Mouse (Mus musculus) heart, embryonic 14.5 days (tissue): Measurements from ENCODE around the gene Dbh. TPM values are rescaled to one million over a fixed set of nuclear protein-coding genes. Genes with fewer than 3 reads are reported as not detected.

Experiments
- ATAC-seq: fragments of 200-750 bp; cut with Nextera tagmentation; 2 replicates; pipeline ENCODE4 v1.8.0; 2017; ENCODE audit warnings: low read depth, moderate TSS enrichment; ENCODE audit not compliant: insufficient number of reproducible peaks, insufficient read depth, low FRiP score
- H3K27ac ChIP-seq, 2 experiments: fragments of 200-500 bp in 1 of 2; fragments of 300-500 bp in 1 of 2; sonication (generic) in 1 of 2; replicated peaks in 1 of 2; 2 replicates each; pipeline ENCODE4 v1.5.1; 2012 to 2014; ENCODE audit warnings: low read depth in 2 of 2, low read length in 2 of 2, control low read depth in 1 of 2, mild to moderate bottlenecking in 1 of 2, mixed read lengths in 1 of 2; ENCODE audit not compliant: control insufficient read depth in 1 of 2, insufficient read depth in 1 of 2
- H3K27me3 ChIP-seq: fragments of 300-500 bp; sonication (generic); 2 replicates; pipeline ENCODE4 v1.6.1; 2014; ENCODE audit warnings: mild to moderate bottlenecking, low read length, control low read depth; ENCODE audit not compliant: control insufficient read depth, insufficient read depth
- H3K36me3 ChIP-seq: fragments of 300-500 bp; sonication (generic); 2 replicates; pipeline ENCODE4 v1.6.1; 2014; ENCODE audit warnings: mild to moderate bottlenecking, control low read depth, low read length, mixed read lengths; ENCODE audit not compliant: control insufficient read depth, insufficient read depth
- H3K4me1 ChIP-seq, 2 experiments: fragments of 200-500 bp in 1 of 2; fragments of 300-500 bp in 1 of 2; sonication (generic) in 1 of 2; 2 replicates each; pipeline ENCODE4 v1.6.1; 2012 to 2014; ENCODE audit warnings: low read length in 2 of 2, control low read depth in 1 of 2, mixed read lengths in 1 of 2; ENCODE audit not compliant: control insufficient read depth in 2 of 2, insufficient read depth in 2 of 2
- H3K4me2 ChIP-seq: fragments of 300-500 bp; sonication (generic); 2 replicates; pipeline ENCODE4 v1.6.1; 2014; ENCODE audit warnings: mild to moderate bottlenecking, low read length
- H3K4me3 ChIP-seq, 2 experiments: fragments of 200-500 bp in 1 of 2; fragments of 300-500 bp in 1 of 2; sonication (generic) in 1 of 2; 2 replicates each; pipeline ENCODE4 v1.5.1; 2012 to 2014; ENCODE audit warnings: low read length in 2 of 2, mild to moderate bottlenecking in 2 of 2, control low read depth in 1 of 2, low read depth in 1 of 2, moderate library complexity in 1 of 2; ENCODE audit not compliant: control insufficient read depth in 1 of 2, insufficient read depth in 1 of 2
- H3K9ac ChIP-seq: fragments of 300-500 bp; sonication (generic); 2 replicates; pipeline ENCODE4 v1.6.1; 2014; ENCODE audit warnings: mild to moderate bottlenecking, low read length
- H3K9me3 ChIP-seq: fragments of 300-500 bp; sonication (generic); 2 replicates; pipeline ENCODE4 v1.6.1; 2016; ENCODE audit warnings: low read length, control low read depth; ENCODE audit not compliant: control insufficient read depth
- WGBS: fragments of 180-500 bp; shearing (Covaris S2); extraction: QIAGEN DNeasy Blood & Tissue Kit; methylation state at CpG from one replicate; pipeline ENCODE4 v1.1.7; 2014; 5-methylcytosine and 5-hydroxymethylcytosine counted together
- polyA plus RNA-seq: library from polyadenylated mRNA; unstranded; fragments of >200 nt; fragmentation: Nextera tagmentation; extraction: Ambion mirVana; gene quantifications from 2 replicates; pipeline ENCODE4 v1.2.1, GENCODE M21; 2014

Dbh gene
- 0.55 and 1.8 TPM in 2 replicates for polyA plus RNA-seq

DNA sequence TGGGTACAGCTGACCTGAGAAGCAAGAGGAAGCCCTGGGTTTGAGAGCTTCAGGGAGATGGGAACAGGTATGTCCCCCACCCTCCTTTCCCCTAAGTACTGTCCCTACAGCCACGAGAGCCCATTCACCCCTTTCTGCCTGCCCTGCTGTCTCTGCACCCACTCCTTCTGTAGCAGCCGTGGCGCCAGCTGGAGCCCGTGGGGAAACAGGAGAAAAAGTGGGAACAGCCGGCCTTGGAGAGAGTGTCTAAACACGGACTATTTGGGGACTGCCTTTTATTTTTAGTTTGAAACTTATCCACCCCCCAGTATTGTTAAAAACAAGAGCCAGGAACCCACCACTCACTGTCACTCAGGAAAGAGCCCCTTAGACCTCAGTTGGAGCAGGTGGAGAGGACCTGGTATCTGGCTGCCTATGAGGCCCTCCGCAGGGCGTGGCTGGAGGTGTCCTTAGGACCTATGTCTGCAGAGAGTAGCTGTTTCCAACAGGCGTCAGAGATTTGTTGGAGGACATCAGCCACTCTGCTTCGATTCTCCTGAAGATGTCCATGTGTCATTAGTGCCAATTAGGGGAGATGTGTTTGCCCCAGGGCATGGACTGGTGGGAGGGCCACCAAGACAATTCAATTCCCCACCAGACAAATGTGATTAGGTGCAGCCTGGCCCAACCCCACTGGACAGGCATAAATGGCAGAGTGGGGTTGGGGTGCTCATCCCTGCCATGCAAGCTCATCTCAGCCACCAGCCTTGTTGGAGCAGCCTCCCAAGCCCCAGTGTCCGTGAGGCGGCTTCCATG, at the start of gene Dbh:
TSS of gene Dbh (plus strand) at position 438 of the 795 bp plus-strand sequence.
- WGBS = 80% methylated on average over 12 of the region's 12 CpGs
- Histone ChIP-seq H3K36me3 (no peaks in the 10 kb centered on the region), H3K27ac (no peak within 1 kb of the TSS)

DNA sequence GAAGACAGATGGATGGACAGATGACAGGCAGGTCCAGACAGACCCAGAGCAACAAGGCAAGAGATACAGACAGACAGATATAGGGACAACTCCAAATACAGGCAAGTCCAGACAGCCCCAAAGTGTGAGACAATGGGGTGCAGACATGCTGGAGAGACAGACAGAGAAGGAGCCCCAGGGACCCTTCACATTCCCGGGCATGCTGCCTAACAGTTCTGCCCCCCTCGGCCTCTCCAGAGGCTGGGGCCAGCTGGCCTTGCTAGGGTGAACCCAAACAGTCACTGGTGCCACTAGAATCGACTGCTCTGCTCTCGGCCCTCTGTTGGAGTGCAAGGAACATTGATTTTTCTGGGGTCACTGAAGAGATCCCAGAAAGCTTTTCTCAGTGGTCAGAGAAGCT, 46.6 kb upstream of the Dbh start:
- WGBS = 26% methylated on average over 4 of the region's 4 CpGs
- Histone ChIP-seq H3K4me3 (no peak overlapping the region), H3K9me3 (no peaks in the 10 kb centered on the region), H3K4me1 (peaks cover 37 to 43% of the 10 kb centered on the region in 2 experiments), H3K4me2 (peak overlapping the region; percentile 7; the same call in 1 of the 2 replicates), H3K9ac (0 out of 2 replicates have a peak overlapping the region, but pooled peaks have one; percentile 13), H3K27me3 (no peaks in the 10 kb centered on the region), H3K36me3 (no peaks in the 10 kb centered on the region), H3K27ac (peak overlapping the region in 1 of 2 experiments; percentile 19; a peak in 3 of 4 replicates)
- ATAC-seq = no peak

More for the DNA sequence above, at the start of gene Dbh:
- peaks cover 4 to 16% of the 10 kb centered on the region in 2 experiments; a peak in 3 of 4 replicates for H3K4me1 ChIP-seq
- no peaks in the 10 kb centered on the region; the same call in 1 of the 2 replicates for H3K27me3 ChIP-seq
- no peak for ATAC-seq
- no peak within 1 kb of the TSS for H3K4me3 ChIP-seq
- H3K9ac ChIP-seq = no peak within 1 kb of the TSS
- no peak within 1 kb of the TSS for H3K4me2 ChIP-seq
- H3K9me3 ChIP-seq = no peaks in the 10 kb centered on the region

DNA sequence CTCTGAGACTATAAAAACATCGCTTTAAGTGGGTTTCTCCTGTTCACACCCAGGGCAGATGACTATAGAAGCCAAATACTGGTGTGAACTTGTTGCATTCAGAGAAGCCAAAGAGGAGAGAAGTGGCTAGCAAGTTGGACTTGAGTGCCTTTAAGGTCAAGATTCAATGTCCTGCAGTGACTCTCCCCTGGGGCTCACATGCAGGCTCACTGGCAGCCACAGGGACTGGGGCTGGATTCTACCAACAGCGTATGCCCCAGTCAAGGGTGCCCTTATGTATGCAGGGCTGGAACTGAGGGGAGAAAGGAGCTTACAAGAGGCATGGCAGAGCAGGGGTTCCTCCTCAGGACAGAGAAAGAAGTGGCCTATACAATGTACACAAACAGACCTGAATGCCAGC, 45.3 kb upstream of the Dbh start:
- H3K4me3 ChIP-seq = no peak overlapping the region
- H3K9me3 ChIP-seq = no peaks in the 10 kb centered on the region
- H3K36me3 ChIP-seq = no peaks in the 10 kb centered on the region
- peak overlapping the region; percentile 13; the same call in 1 of the 2 replicates for H3K9ac ChIP-seq
- no peak overlapping the region for H3K4me2 ChIP-seq
- peak overlapping the region; percentile 56 to 65 for H3K27ac ChIP-seq
- peaks cover 37 to 43% of the 10 kb centered on the region in 2 experiments for H3K4me1 ChIP-seq
- WGBS = 85% methylated on average over 2 of the region's 2 CpGs
- no peak for ATAC-seq
- no peaks in the 10 kb centered on the region for H3K27me3 ChIP-seq

DNA sequence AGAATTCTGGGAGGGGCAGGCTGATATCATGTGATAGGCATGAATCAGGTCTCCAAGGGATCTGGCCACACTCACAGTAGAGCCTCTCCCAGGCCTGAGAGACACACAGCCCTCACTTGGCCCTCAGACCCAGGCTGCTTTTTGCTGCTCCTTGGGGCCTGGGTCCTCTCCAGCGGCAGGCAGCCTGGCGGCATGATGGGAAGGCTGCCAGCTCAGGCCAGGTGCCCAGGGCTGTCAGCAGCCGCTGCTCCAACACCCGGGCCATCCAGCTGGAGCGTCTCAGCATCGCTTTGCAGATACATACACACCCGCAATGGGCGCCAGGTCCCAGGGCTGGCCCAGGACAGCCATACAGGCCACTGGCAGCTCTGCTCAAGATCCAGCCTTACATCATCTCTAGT, 44.8 kb upstream of the Dbh start:
- Histone ChIP-seq H3K9me3 (no peaks in the 10 kb centered on the region), H3K27me3 (no peaks in the 10 kb centered on the region), H3K36me3 (no peaks in the 10 kb centered on the region), H3K4me1 (peaks cover 37 to 43% of the 10 kb centered on the region in 2 experiments), H3K4me3 (no peak overlapping the region), H3K27ac (peak overlapping the region; percentile 56 to 65), H3K4me2 (no peak overlapping the region), H3K9ac (peak overlapping the region; percentile 13; the same call in 1 of the 2 replicates)
- WGBS = 31% methylated on average over 8 of the region's 8 CpGs
- peak; percentile 60 for ATAC-seq

DNA sequence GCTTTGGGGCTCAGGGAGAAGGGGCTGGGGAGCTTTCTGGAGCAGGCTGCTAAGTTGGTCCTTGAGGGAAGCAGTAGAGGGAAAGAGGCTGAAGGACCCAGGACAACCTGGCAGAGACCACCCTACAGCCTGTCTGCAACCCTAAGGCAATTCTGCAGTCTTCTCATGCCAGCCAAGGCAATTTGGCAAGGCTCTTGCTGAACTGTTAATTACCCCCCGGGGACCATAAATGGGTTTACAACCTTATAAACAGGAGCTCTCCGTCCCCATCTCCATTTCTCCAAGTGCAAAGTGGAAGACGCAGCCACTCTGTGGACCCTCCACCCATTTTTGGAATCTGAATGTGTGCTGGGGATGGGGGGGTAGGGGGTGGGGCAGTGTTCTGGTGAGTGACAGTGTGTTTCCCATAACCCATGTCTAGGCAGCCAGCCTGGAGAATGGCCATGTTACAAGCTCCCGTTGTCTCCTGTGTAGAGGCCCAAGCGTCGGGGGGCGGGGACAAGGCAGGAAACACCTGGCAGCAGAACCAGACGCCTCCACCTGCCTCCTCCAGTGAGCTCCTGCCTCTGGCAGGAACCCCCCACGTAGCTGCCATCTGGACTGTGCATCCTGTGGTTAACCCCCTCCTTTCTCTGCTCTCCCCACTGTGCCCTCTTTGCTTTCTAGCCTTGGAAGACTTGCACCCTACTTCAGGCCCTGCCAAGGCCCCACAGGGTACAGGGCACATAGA, 43.2 kb upstream of the Dbh start:
- ATAC-seq = no peak
- Histone ChIP-seq H3K4me3 (no peak overlapping the region), H3K9ac (peak overlapping the region; percentile 30; the same call in 1 of the 2 replicates), H3K27ac (no peak overlapping the region), H3K9me3 (no peaks in the 10 kb centered on the region), H3K4me1 (peaks cover 37 to 51% of the 10 kb centered on the region in 2 experiments), H3K27me3 (no peaks in the 10 kb centered on the region), H3K36me3 (no peaks in the 10 kb centered on the region), H3K4me2 (no peak overlapping the region)
- WGBS = 48% methylated on average over 9 of the region's 9 CpGs

DNA sequence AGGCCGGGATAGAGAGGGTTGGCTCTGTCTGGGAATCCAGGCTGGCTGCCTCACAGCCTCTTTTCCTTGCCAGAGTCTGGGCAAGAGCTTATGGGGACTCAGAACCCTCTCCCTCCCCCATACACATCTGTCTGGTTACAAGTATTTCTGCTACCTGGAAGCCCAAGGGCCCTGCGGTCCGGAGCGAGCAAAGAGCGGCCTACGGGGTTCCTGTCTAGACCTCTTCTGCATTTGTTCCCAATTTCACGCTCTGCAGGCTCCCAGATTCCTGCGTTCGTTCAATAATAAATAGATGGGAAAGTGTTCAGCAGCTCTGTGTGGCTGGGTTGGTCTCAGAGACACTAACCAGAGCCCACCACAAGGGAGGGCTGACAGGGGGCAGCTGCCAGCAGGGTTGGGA, 42.5 kb upstream of the Dbh start:
- Histone ChIP-seq H3K4me1 (peaks cover 37 to 51% of the 10 kb centered on the region in 2 experiments), H3K4me2 (no peak overlapping the region)
- WGBS = 67% methylated on average over 9 of the region's 9 CpGs

DNA sequence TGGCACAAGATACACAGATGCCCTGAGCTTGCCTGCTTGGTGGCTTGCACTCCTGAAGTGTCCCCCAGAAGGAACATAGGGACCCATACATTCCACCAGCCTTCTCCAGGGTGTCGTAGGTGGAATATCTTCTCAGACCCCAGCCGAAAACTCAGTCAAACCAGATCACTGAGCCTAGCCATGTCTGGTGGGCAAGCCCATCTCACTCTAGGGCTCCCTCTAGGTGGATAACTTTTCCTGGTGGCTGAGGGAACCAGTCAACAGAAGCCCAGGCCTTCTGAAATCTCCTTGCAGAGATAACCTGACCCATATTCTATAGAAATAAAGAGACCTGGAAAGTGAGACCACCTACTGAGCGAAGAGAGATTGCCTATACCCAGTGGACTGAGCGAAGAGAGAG, 41.9 kb upstream of the Dbh start:
- Histone ChIP-seq H3K4me3 (no peak overlapping the region), H3K4me2 (no peak overlapping the region), H3K9ac (no peak overlapping the region), H3K27me3 (no peaks in the 10 kb centered on the region), H3K27ac (no peak overlapping the region), H3K9me3 (no peaks in the 10 kb centered on the region), H3K36me3 (no peaks in the 10 kb centered on the region), H3K4me1 (peaks cover 36 to 50% of the 10 kb centered on the region in 2 experiments)
- 86% methylated on average over 4 of the region's 4 CpGs for WGBS
- ATAC-seq = no peak

More for the DNA sequence above, 42.5 kb upstream of the Dbh start:
- Histone ChIP-seq H3K36me3 (no peaks in the 10 kb centered on the region), H3K9me3 (no peaks in the 10 kb centered on the region), H3K4me3 (no peak overlapping the region), H3K27me3 (no peaks in the 10 kb centered on the region), H3K27ac (no peak overlapping the region), H3K9ac (0 out of 2 replicates have a peak overlapping the region, but pooled peaks have one; percentile 30)
- no peak for ATAC-seq
